Mouse (Mus musculus): ENCODE data around the gene Sec31a.

GRCm38 (mm10) chr5:100396753-100397152 lies 19.3 kb downstream of the Sec31a start:
- TF ChIP-seq POLR2A (IDR thresholded peaks at IDR 0.05; ENCODE audit: borderline replicate concordance, extremely low read depth, low read depth, low read length) (no peak), CTCF (IDR thresholded peaks at IDR 0.05; ENCODE audit: insufficient read depth, low read length) (no peak)

Measured in lung, adult 2 months (tissue).